Mouse (Mus musculus) adrenal gland, postnatal 10 days (tissue): ENCODE results near the gene Pax9. TPM values are rescaled to one million over a fixed set of nuclear protein-coding genes. Genes with fewer than 3 reads are reported as not detected.

Experiments
- DNase-seq: peaks from one replicate; pipeline ENCODE4 v3.0.0; 2021; ENCODE audit warnings: mixed read lengths
- total RNA-seq, 2 experiments: library from RNA; stranded (reverse); gene quantifications; 2 replicates each; pipeline ENCODE4 v1.2.3; 2021

The Pax9 gene
- total RNA-seq, 2 experiments from 2014 or later, result not detected

DNA sequence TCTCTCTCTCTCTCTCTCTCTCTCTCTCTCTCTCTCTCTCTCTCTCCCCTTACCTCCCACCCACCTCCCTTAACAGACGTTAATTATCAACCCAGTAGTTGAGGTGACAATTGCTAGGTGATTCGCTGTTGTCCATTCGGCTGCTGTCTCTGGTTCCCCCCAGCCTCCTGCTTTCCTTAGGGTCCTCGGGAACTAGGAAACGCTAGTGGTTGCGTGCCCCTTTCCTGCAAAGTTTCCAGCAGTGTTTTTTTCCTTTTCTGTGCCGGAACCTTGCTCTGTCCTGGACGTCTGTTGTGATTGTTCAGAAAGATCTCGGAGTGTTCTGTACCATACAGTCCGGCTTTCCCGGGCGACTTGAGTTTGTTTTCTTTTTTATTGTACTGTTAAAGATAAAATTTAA is 6.2 kb downstream of the Pax9 start:
- no peak for DNase-seq

DNA sequence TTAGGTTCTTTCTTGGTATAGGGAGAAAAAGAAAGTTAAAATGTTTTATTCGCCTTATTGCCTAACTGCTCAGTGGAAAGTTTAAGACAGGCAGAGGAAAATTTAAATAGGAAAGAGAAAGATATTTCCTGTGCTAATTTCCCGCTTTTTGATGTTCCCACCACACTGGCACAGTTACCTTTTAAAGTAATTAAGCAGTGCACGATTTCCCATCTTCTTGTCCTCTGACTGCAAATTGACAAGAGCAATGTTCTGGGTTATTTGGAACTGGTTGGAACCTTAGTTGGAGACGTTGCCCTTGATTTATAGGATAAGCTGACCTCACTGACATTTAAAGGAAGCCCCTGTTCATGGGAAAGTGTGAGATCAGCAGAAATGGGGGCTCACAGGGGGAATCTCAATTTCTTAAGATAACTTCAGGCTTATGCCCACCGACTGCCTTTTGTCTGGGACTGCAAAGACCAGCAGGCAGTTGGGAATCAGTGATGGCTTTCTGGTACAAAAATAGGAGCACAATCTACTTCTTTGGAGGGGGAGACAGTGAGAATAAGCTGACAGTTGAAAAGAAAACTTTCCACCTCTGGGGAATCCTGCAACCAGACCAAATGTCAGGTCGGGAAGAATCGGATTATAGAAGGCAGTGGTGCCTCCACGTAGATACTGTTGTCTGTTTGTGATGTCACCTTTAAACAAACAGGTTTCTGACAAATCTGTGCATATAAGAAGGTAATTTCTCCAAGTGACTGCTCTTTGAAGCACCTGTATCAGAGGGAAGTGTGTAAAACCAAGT is 6.8 kb downstream of the Pax9 start:
- DNase-seq, result no peak

DNA sequence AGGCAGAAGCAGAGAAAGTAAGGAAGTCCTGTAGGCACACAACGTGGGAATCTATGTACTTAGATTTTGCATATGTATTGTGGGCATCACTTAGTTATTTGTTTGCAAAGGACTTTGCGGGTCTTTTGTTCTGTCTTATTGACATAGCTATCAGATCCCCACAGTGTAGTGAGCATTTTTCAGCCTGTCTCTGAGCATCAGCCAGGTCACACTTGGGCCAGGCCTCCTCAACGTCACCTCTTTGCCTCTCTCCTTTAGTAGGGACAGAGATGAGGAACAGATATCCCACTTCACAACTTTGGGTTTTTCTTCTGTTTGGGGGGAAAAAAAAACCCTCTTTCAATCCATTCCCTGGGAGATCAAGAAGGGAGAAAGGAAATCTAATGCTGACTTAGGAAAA is 7.8 kb downstream of the Pax9 start:
- DNase-seq, result no peak

DNA sequence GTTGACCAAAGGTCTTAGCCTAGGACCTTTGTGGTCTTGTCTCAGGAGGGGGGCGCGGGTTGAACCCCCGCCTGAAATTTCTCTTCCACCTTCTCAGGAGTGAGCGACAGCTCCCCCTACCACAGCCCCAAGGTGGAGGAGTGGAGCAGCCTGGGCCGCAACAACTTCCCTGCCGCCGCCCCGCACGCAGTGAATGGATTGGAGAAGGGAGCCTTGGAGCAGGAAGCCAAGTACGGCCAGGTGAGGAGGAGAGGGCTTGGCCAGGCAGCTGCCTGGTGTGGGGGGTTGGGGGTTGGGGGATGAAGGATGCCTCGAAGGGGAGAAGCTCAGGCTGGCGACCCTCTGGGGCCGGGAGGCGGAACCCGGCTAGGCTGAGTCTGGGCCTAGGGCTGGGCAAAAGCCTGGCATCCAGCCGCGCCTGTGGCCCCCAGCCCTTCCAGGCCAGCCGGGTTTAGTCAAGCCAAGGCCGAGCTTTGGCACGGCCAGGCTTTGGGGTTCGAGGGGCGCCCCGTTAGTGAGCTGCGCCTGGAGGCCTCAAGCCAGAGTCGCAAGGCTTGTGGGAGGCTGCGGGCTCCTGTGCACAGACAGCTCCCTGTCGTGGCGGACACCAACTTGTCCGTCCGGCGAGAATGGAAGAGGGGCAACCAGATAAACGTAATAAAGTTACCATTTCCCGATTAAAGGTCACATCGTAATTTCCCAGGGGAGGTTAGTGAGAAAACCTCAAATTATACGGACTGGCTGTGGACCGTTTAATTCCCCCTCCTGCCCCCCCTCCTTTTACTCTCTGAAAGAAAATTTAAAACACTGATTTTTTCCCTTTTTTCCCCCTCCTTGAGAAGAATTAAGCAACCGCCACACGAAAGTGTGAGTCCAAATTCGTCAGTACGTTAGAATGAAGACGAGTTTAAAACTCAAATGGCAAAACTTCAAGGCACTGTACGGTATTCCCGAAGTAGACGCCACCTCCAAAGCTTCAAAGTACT is 8.6 kb downstream of the Pax9 start:
- DNase-seq, result no peak

DNA sequence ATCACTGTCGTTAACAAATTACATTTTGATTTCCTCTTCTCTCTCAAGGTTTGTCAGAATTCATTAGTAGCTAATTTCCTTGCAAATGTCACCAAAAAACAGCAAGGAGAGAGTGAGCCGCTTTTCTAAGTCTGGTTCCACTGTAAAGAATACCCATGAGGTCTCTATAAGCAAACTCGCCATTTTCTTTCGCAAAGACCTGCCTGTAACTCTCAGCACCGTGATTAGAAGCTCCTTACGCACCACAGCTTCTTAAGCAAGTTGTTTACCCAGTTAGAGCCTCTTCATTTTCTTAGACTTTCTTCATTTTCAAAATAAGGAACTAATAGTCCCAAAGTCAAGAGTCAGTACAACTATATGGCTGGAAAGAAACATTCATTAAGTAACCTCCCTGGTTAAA is 9.4 kb downstream of the Pax9 start:
- DNase-seq, result no peak

DNA sequence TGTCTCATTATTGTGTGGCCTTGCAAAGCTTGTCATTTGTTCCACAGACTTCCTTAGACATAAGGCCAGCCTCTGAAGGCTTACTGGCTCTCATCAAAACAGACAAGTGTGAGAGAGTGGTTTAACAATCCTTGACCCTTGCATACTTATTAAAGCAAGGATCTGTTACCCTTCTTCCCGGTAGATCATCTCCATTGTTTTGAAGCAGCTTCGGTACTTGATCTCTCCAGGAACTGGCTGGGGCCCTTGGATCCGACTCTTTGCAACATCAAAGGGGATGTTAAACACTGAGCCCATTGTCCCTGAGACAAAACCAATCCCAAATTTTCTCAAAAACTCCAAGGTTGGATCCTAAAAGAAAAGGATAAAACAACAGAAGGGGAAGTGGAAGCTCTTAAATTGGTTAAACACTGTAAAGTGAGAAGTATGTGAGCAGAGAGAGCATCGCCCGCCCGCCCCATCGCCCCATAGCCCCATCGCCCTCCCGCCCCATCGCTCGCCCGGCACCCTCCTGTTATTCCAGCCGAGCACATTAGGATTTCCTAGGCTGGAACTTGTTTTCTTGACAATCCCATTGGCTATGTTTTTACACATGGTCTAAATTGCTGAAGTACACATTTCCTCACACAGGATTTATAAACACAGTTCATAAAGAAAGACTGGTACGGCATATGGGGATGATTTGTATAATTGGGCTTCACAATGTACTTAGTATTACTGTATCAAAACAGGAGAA is 26.6 kb downstream of the Pax9 start:
- DNase-seq, result no peak

DNA sequence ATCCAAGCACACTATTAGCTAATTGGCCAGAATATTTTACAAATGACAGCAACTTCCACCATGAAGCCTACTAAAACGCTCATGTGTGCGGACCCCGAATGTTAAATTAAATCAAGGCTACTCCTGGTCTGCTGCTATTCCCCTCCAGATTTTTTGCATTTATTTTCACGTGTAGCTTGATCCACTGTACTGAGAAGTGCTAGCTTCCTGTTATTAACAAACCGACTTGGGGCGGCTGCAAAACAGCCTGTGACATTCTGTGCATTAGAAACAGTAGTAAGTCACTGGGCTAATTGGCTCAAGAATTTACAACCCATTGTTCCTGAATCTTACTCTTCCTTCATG is 27.1 kb downstream of the Pax9 start:
- no peak for DNase-seq

DNA sequence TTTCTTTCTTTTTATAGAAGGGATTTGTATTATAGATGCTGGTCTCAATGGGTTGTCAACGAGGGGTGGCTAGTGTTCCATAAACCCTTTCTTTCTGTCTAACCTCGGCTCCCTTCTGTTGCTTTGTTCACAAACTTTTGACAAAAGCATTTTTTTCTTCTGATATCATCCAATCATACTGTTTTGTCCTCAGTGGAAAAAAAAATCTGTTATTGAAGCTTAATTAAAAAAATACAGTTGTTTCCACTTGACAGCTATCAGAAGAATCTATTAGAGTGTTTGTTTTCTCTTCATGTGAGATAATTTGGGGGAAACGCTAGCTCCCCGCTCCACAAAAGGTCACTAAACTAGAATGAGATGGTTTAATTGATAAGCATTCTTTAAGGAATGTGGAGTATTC is 36.1 kb downstream of the Pax9 start:
- no peak for DNase-seq

DNA sequence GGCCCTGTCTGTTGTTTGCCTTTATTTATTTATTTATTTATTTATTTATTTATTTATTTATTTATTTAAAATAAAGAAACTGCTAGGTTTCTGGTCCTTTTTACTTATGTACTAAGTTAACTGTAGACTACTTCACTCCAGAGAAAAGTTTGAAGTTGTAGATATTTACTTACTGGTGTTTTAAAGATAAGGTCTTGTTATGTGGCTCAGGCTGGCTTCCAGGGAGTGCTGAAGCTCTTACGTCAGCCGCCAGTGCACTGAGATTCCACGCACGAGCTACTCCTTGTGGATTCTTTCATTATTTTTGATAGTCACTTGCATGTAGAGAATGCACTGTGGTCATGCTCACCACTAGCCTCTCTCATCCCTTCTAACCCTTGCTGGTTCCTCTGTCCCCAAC is 45.5 kb downstream of the Pax9 start:
- no peak for DNase-seq

Other genes with a start within 250 kb of the Pax9 start
- not detected for gene Nkx2-1, start 154.9 kb upstream of the Pax9 start, total RNA-seq
- gene Nkx2-9, start 78.5 kb upstream of the Pax9 start, total RNA-seq, result not detected